Mouse (Mus musculus) testis, adult 2 months (tissue): ENCODE measurements around the gene U2af2. TPM values are rescaled to one million over a fixed set of nuclear protein-coding genes. Genes with fewer than 3 reads are reported as not detected.
"Not testable (repeated sequence)": the region's sequence is repeated elsewhere in the genome, so short reads cannot be mapped to it uniquely, and the experiment has no call there.

Experiments
- H3K27ac ChIP-seq: fragments of 200-500 bp; 2 replicates; pipeline ENCODE4 v1.5.1; 2012; ENCODE audit warnings: low read depth, low read length; ENCODE audit not compliant: control insufficient read depth, insufficient read depth
- H3K27me3 ChIP-seq: fragments of 200-500 bp; 2 replicates; pipeline ENCODE4 v1.6.1; 2012; ENCODE audit warnings: mild to moderate bottlenecking, low read length, moderate library complexity; ENCODE audit not compliant: control insufficient read depth, insufficient read depth
- H3K36me3 ChIP-seq: fragments of 200-500 bp; 2 replicates; pipeline ENCODE4 v1.6.1; 2012; ENCODE audit warnings: mild to moderate bottlenecking, low read length; ENCODE audit not compliant: control insufficient read depth, insufficient read depth
- H3K4me1 ChIP-seq: fragments of 200-500 bp; 2 replicates; pipeline ENCODE4 v1.6.1; 2012; ENCODE audit warnings: low read length; ENCODE audit not compliant: control insufficient read depth, insufficient read depth
- H3K4me3 ChIP-seq: fragments of 200-500 bp; 2 replicates; pipeline ENCODE4 v1.5.1; 2012; ENCODE audit warnings: low read depth, mild to moderate bottlenecking, low read length, moderate library complexity, mixed read lengths; ENCODE audit not compliant: control insufficient read depth
- CTCF ChIP-seq: fragments of 200-500 bp; IDR thresholded peaks from 2 replicates; pipeline ENCODE4 v1.5.1; 2012; ENCODE audit warnings: low read depth, mild to moderate bottlenecking, inconsistent platforms, low read length, moderate library complexity; ENCODE audit not compliant: control insufficient read depth, insufficient read depth, insufficient replicate concordance
- POLR2A ChIP-seq: fragments of 200-500 bp; IDR thresholded peaks from 2 replicates; pipeline ENCODE4 v1.6.1; 2012; ENCODE audit warnings: low read depth, mild to moderate bottlenecking, inconsistent platforms, low read length, moderate library complexity; ENCODE audit not compliant: control insufficient read depth
- polyA plus RNA-seq: library from polyadenylated mRNA; depleted of rRNA; stranded (reverse); fragments of >200 nt; gene quantifications from 2 replicates; pipeline ENCODE4 v1.2.3, GENCODE M21; 2012

U2af2 gene
- polyA plus RNA-seq, 1 experiment, result 88.5 TPM

DNA sequence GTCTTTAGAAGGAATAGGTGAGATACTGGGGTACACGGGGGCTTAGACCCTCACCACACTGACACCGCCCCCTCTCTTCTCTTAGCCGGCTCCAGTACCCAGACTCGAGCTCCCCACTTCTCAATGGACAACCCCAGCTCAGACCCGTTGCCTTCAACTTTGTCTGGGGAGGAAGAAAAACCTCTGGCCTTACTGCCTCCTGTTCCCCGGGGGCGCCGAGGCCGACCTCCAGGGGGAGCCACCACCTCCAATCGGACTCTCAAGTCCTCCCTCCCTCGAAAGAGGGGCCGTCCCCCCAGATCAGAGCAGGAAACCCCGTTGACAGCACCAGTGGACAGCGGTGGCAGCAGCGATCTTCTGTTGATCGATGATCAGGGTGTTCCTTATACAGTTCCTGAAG, 44.6 kb upstream of the U2af2 start:
- Histone ChIP-seq H3K4me1 (peaks cover 4% of the 10 kb centered on the region), H3K4me3 (no peak overlapping the region), H3K27ac (no peak overlapping the region), H3K27me3 (no peaks in the 10 kb centered on the region), H3K36me3 (peaks cover 1% of the 10 kb centered on the region; the same call in 1 of the 2 replicates)
- TF ChIP-seq CTCF, result no peak
- TF ChIP-seq POLR2A, result no peak

DNA sequence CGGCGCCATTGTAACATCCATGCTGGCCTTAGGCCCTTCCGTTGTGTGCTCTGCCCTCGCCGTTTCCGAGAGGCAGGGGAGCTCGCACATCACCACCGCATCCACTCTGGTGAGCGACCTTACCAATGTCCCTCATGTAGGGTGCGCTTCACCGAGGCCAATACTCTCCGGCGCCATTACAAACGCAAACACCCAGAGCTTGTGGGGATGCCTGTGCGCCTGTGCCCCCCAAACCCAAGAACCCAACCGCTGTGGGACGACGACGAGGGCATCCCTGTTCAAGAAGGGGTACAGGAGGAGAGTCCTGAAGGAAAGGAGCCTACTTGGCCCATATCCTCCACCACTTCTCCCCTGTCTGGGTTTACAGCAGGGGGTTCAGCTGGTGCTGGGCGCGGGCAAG, 44.0 kb upstream of the U2af2 start:
- H3K36me3 ChIP-seq, result peaks cover 1% of the 10 kb centered on the region; the same call in 1 of the 2 replicates
- H3K27ac ChIP-seq, result no peak overlapping the region
- H3K4me1 ChIP-seq, result peaks cover 4% of the 10 kb centered on the region
- TF ChIP-seq POLR2A (no peak), CTCF (no peak)
- H3K4me3 ChIP-seq, result no peak overlapping the region
- no peaks in the 10 kb centered on the region for H3K27me3 ChIP-seq

DNA sequence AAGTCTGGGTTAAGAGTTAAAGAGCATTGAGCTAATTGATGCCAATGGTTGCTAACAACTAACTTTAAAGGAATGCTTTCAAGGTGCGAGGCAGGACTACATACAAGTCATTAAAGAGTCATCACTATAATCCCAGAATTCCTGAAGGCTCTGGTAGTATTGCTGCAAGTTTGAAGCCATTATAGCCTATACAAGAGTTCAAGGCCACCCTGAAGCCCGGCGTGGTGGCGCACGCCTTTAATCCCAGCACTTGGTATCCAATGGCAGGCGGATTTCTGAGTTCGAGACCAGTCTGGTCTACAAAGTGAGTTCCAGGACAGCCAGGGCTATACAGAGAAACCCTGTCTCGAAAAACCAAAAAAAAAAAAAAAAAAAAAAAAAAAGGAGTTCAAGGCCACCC, 42.4 kb upstream of the U2af2 start:
- H3K27me3 ChIP-seq, H3K4me1 ChIP-seq, H3K27ac ChIP-seq, H3K36me3 ChIP-seq: not testable (repeated sequence)
- peak overlapping the region; percentile 88 for H3K4me3 ChIP-seq

DNA sequence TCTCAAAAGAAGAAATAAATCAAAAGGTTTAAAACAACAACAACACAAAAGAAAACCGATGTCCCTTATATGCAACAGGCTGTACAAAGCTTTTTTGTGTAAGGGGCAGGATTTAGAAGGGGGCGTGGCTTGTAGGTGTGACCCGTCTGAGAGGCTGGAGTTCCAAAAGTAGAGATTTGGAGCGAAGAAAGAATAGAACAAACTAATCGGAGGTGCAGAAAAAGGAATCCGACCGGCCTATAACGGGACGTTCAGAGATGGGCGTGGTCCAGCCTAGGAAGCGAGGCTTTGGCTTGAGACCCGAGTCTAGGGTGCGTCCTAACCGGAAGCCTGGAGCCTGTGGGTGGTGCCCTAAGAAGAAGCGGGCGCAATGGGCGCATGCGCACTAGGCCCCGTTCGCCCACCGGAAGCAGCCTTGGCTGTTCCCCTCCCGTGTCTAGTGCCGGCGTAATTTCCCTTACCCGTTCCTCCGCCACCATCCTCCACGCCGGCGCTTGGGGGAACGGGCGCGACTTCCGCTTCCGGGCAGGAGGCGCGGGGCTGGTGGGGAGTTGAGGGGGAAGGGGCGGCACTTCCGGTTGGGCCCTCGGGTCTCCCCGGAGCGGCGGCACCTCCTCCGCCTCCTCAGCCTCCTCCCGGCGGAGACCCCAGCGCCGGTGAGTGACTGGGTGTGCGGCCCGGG, 41.8 kb upstream of the U2af2 start, which contains the start of the genes Zfp865 and Ccdc106:
TSS of gene Zfp865 (plus strand) at position 377 of the 682 bp plus-strand sequence.
TSS of gene Ccdc106 (plus strand) at position 554 of the 682 bp plus-strand sequence.
- Histone ChIP-seq H3K4me1 (peaks cover 4% of the 10 kb centered on the region), H3K27me3 (no peaks in the 10 kb centered on the region), H3K4me3 (peak within 1 kb of the TSS; percentile 88), H3K27ac (peak within 1 kb of the TSS; percentile 85), H3K36me3 (peaks cover 1% of the 10 kb centered on the region; the same call in 1 of the 2 replicates)
- TF ChIP-seq POLR2A, result peak; percentile 78
- TF ChIP-seq CTCF, result no peak

DNA sequence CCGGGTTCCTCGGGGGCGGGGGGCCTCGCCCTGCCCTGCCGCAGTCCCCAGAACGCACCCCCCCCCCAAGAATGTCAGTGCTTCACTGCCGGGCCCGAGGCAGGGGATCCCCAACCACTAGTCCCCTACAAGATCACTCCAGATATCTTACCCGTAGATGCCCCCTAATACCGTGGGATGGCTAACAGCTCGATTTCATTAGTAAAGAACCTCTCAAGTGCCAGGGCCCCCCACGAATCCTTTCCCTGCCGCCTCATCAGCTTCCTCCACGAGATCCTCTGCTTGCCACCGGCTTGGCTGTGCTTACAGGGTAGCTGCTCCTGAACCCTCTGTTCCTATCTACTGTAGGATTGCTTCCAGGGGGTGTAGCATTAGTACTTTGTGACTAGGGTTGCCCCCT, 41.3 kb upstream of the U2af2 start:
- peak overlapping the region; percentile 85 for H3K27ac ChIP-seq
- peak overlapping the region; percentile 88 for H3K4me3 ChIP-seq
- peaks cover 1% of the 10 kb centered on the region; the same call in 1 of the 2 replicates for H3K36me3 ChIP-seq

DNA sequence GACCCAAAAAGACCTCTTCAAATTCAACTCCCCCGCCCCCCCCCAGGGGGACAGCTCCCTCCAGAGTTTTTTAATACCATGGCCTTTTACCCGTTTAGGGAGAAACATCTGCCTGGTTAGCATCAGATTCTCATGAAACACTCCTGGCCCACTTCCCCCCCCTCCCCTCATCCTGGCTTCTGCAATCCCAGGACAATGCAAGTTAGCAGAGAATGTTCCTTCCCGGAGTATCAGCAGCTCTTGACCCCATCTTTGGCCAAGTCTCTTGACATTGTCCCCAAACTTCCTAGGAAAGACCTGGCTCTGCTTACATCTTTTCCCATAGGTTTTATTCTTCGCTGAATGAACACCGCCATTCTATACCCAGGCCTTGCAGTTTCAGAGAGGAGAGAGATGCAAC, 40.7 kb upstream of the U2af2 start:
- H3K4me1 ChIP-seq, result no peaks in the 10 kb centered on the region; the same call in none of the 2 replicates
- H3K27ac ChIP-seq, result no peak overlapping the region
- H3K36me3 ChIP-seq, result peaks cover 1% of the 10 kb centered on the region; the same call in 1 of the 2 replicates
- peak overlapping the region; percentile 88 for H3K4me3 ChIP-seq
- TF ChIP-seq POLR2A (no peak), CTCF (no peak)
- H3K27me3 ChIP-seq, result no peaks in the 10 kb centered on the region

More for the DNA sequence above, 41.3 kb upstream of the U2af2 start:
- Histone ChIP-seq H3K4me1 (peaks cover 2% of the 10 kb centered on the region), H3K27me3 (no peaks in the 10 kb centered on the region)
- TF ChIP-seq POLR2A, result no peak
- TF ChIP-seq CTCF, result no peak

DNA sequence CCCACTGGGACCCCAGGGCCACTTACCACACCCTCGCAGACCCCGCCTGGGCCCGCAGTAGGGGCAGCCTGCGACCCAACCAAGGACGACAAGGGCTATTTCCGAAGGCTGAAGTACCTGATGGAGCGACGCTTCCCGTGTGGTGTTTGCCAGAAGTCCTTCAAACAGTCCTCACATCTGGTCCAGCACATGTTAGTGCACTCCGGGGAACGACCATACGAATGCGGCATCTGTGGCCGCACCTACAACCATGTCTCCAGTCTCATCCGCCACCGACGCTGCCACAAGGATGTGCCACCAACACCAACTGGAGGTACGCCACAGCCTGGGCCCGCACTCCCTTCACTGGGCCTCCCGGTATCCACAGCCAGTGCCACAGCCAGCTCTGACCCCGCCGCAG, 32.4 kb upstream of the U2af2 start:
- Histone ChIP-seq H3K27me3 (no peaks in the 10 kb centered on the region), H3K27ac (no peak overlapping the region), H3K4me3 (no peak overlapping the region), H3K4me1 (peaks cover 17% of the 10 kb centered on the region), H3K36me3 (no peaks in the 10 kb centered on the region)
- TF ChIP-seq POLR2A (no peak), CTCF (no peak)

DNA sequence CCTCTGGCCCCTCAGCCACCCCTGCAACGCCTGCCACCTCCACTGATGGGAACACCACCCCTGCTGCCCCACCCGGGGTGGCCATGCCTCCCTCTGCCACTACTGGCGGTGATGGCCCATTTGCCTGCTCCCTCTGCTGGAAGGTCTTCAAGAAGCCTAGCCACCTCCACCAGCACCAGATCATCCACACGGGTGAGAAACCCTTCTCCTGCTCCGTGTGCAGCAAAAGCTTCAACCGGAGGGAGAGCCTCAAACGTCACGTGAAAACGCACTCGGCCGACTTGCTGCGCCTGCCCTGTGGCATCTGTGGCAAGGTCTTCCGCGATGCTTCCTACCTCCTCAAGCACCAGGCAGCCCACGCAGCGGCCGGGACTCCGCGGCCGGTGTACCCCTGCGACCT, 32.0 kb upstream of the U2af2 start:
- TF ChIP-seq POLR2A, result no peak
- no peak for TF ChIP-seq CTCF
- Histone ChIP-seq H3K27ac (no peak overlapping the region), H3K27me3 (no peaks in the 10 kb centered on the region), H3K36me3 (no peaks in the 10 kb centered on the region), H3K4me3 (no peak overlapping the region), H3K4me1 (peaks cover 17% of the 10 kb centered on the region)
